ENCODE assay signal across 22 mouse cellular contexts in genomic region chr8:70890656-70891055, GRCm38 (mm10). TPM values are rescaled to one million over a fixed set of nuclear protein-coding genes. Genes with fewer than 3 reads are reported as not detected.
DNase-seq lines count a peak whose midpoint lies in the region; ATAC-seq and TF ChIP-seq lines count a peak whose summit lies in the region.
"Had no signal": no experiment of that assay in that cellular context is flagged by ENCODE, and none has a peak within 500 bp of the region (broad histone marks: within the 10 kb centered on the region; RNA-seq: fewer than 3 reads in every experiment).

No protein-coding gene starts in this region.

- peaks cover 7% of the 10 kb centered on the region for H3K36me3 ChIP-seq in forebrain, embryonic 11.5 days (ENCODE audit: control insufficient read depth, insufficient read depth, low read length)
- H3K36me3 ChIP-seq in forebrain, embryonic 15.5 days = peaks cover 27% of the 10 kb centered on the region
- no peaks in the 10 kb centered on the region for H3K36me3 ChIP-seq in kidney, adult 2 months (ENCODE audit: control insufficient read depth, insufficient read depth, low read length)
- peaks cover 20% of the 10 kb centered on the region for H3K36me3 ChIP-seq in kidney, embryonic 16.5 days (ENCODE audit: insufficient read depth, low read length)
- peaks cover 28% of the 10 kb centered on the region for H3K36me3 ChIP-seq in midbrain, embryonic 10.5 days
- peaks cover 16% of the 10 kb centered on the region for H3K36me3 ChIP-seq in midbrain, embryonic 11.5 days (ENCODE audit: control insufficient read depth, insufficient read depth, low read length)

- peaks cover 11% of the 10 kb centered on the region for H3K4me1 ChIP-seq in forebrain, embryonic 11.5 days (replicated peaks; ENCODE audit: control insufficient read depth, insufficient read depth, low read length)
- H3K4me1 ChIP-seq in forebrain, embryonic 15.5 days = peaks cover 14% of the 10 kb centered on the region
- H3K4me1 ChIP-seq in kidney, adult 2 months (ENCODE audit: control insufficient read depth, insufficient read depth, low read length) = no peaks in the 10 kb centered on the region
- H3K4me1 ChIP-seq in kidney, embryonic 16.5 days (ENCODE audit: insufficient read depth, low read length) = peaks cover 22% of the 10 kb centered on the region
- peaks cover 37% of the 10 kb centered on the region for H3K4me1 ChIP-seq in midbrain, embryonic 10.5 days
- H3K4me1 ChIP-seq in midbrain, embryonic 11.5 days (ENCODE audit: control insufficient read depth, insufficient read depth, low read length) = peaks cover 9% of the 10 kb centered on the region

- WGBS in forebrain, embryonic 11.5 days = 91% methylated on average over 5 of the region's 5 CpGs
- 89% methylated on average over 5 of the region's 5 CpGs for WGBS in forebrain, embryonic 15.5 days
- 75% methylated on average over 5 of the region's 5 CpGs for WGBS in kidney, adult 2 months
- WGBS in kidney, embryonic 16.5 days = 97% methylated on average over 5 of the region's 5 CpGs
- WGBS in midbrain, embryonic 10.5 days = 94% methylated on average over 5 of the region's 5 CpGs
- WGBS in midbrain, embryonic 11.5 days = 91% methylated on average over 5 of the region's 5 CpGs

- no peaks in the 10 kb centered on the region for H3K9me3 ChIP-seq in forebrain, embryonic 11.5 days (ENCODE audit: control insufficient read depth, low read length)
- H3K9me3 ChIP-seq in forebrain, embryonic 15.5 days = no peaks in the 10 kb centered on the region
- H3K9me3 ChIP-seq in kidney, embryonic 16.5 days (ENCODE audit: low read length) = no peaks in the 10 kb centered on the region
- no peaks in the 10 kb centered on the region for H3K9me3 ChIP-seq in midbrain, embryonic 10.5 days (replicated peaks)
- H3K9me3 ChIP-seq in midbrain, embryonic 11.5 days (ENCODE audit: control insufficient read depth, low read length) = no peaks in the 10 kb centered on the region
- H3K9me3 ChIP-seq: forebrain, embryonic 10.5 days; heart, embryonic 10.5 days had no signal

- H3K9ac ChIP-seq in forebrain, embryonic 11.5 days (ENCODE audit: low read length) = no peak overlapping the region
- no peak overlapping the region for H3K9ac ChIP-seq in forebrain, embryonic 15.5 days (replicated peaks)
- no peak overlapping the region for H3K9ac ChIP-seq in kidney, embryonic 16.5 days (replicated peaks; ENCODE audit: low read length)
- H3K9ac ChIP-seq in midbrain, embryonic 11.5 days (ENCODE audit: low read length) = no peak overlapping the region
- H3K9ac ChIP-seq: heart, embryonic 13.5 days; hindbrain, embryonic 14.5 days had no signal

- H3K4me2 ChIP-seq in forebrain, embryonic 11.5 days (ENCODE audit: low read depth, low read length, severe bottlenecking) = no peak overlapping the region
- H3K4me2 ChIP-seq in forebrain, embryonic 15.5 days (replicated peaks) = no peak overlapping the region
- H3K4me2 ChIP-seq in kidney, embryonic 16.5 days (replicated peaks; ENCODE audit: low read depth, low read length) = no peak overlapping the region
- H3K4me2 ChIP-seq in midbrain, embryonic 11.5 days = no peak overlapping the region
- H3K4me2 ChIP-seq: heart, embryonic 13.5 days; hindbrain, embryonic 14.5 days had no signal

- no peak for TF ChIP-seq CTCF in kidney, adult 2 months (conservative IDR thresholded peaks at IDR 0.05; ENCODE audit: insufficient read depth, insufficient read length, low read depth, low read length)

- no peak for TF ChIP-seq POLR2A in kidney, adult 2 months (IDR thresholded peaks at IDR 0.05; ENCODE audit: low read depth, low read length)

- H3K27me3 ChIP-seq in forebrain, embryonic 11.5 days (ENCODE audit: control insufficient read depth, insufficient read depth, low read length) = peaks cover 36% of the 10 kb centered on the region
- H3K27me3 ChIP-seq in forebrain, embryonic 15.5 days = peaks cover 41% of the 10 kb centered on the region
- no peaks in the 10 kb centered on the region for H3K27me3 ChIP-seq in kidney, adult 2 months (replicated peaks; ENCODE audit: control insufficient read depth, insufficient read depth, low read length)
- H3K27me3 ChIP-seq in kidney, embryonic 16.5 days (ENCODE audit: insufficient read depth, low read length) = peaks cover 30% of the 10 kb centered on the region
- H3K27me3 ChIP-seq in midbrain, embryonic 10.5 days (ENCODE audit: low read depth, poor library complexity, severe bottlenecking) = peaks cover 83% of the 10 kb centered on the region
- H3K27me3 ChIP-seq in midbrain, embryonic 11.5 days (ENCODE audit: control insufficient read depth, insufficient read depth, low read length) = peaks cover 36% of the 10 kb centered on the region

- peak; percentile 58 for DNase-seq in forebrain, embryonic 11.5 days (ENCODE audit: low spot score)
- peak; percentile 53 for DNase-seq in kidney, adult 2 months
- DNase-seq in midbrain, embryonic 10.5 days (ENCODE audit: low spot score) = no peak
- DNase-seq in midbrain, embryonic 11.5 days (ENCODE audit: low spot score, missing footprints) = no peak
- no peak for DNase-seq in embryo, embryonic 11 days
- DNase-seq: adrenal gland, postnatal 25 days; cerebellum, adult 8-10 months; gastrocnemius, postnatal 10 days; gastrocnemius, postnatal 36 days; heart, adult 2 months; heart, postnatal 14 days; heart, postnatal 4 days had no signal

- H3K27ac ChIP-seq in forebrain, embryonic 11.5 days (ENCODE audit: low read depth, low read length) = no peak overlapping the region
- no peak overlapping the region for H3K27ac ChIP-seq in forebrain, embryonic 15.5 days (replicated peaks)
- H3K27ac ChIP-seq in kidney, adult 2 months (ENCODE audit: insufficient read depth, low read depth, low read length) = no peak overlapping the region
- no peak overlapping the region for H3K27ac ChIP-seq in kidney, embryonic 16.5 days (ENCODE audit: low read length)
- H3K27ac ChIP-seq in midbrain, embryonic 10.5 days (replicated peaks) = no peak overlapping the region
- H3K27ac ChIP-seq in midbrain, embryonic 11.5 days (ENCODE audit: low read depth, low read length) = no peak overlapping the region
- H3K27ac ChIP-seq: forebrain, embryonic 10.5 days; heart, adult 2 months; heart, embryonic 10.5 days; heart, embryonic 13.5 days; hindbrain, embryonic 14.5 days; hindbrain, postnatal 0 days had no signal

- H3K4me3 ChIP-seq in forebrain, embryonic 11.5 days (ENCODE audit: low read depth, low read length) = no peak overlapping the region
- no peak overlapping the region for H3K4me3 ChIP-seq in forebrain, embryonic 15.5 days
- H3K4me3 ChIP-seq in kidney, adult 2 months (ENCODE audit: insufficient read depth, low read depth, low read length) = no peak overlapping the region
- no peak overlapping the region for H3K4me3 ChIP-seq in kidney, embryonic 16.5 days (ENCODE audit: low read length)
- H3K4me3 ChIP-seq in midbrain, embryonic 10.5 days = 0 out of 2 replicates have a peak overlapping the region, but pooled peaks have one; percentile 2
- no peak overlapping the region for H3K4me3 ChIP-seq in midbrain, embryonic 11.5 days (ENCODE audit: low read depth, low read length)
- H3K4me3 ChIP-seq: heart, adult 2 months; heart, embryonic 13.5 days had no signal

- ATAC-seq in forebrain, embryonic 11.5 days (replicated peaks; ENCODE audit: low FRiP score) = no peak
- no peak for ATAC-seq in forebrain, embryonic 15.5 days (replicated peaks)
- ATAC-seq in kidney, embryonic 16.5 days (ENCODE audit: low FRiP score, low TSS enrichment) = no peak
- ATAC-seq in midbrain, embryonic 11.5 days (ENCODE audit: low FRiP score) = no peak
- ATAC-seq: activated CD4-positive, CD25-positive, alpha-beta regulatory T cell, adult 4 months; forebrain, embryonic 14.5 days; hindbrain, postnatal 0 days; inflammation-experienced regulatory T-cells, adult 6 months had no signal

RNA-seq across cellular contexts. Expression of gene Slc5a5, which starts 1.9 kb away (rescaled TPM):
- 0.43 and 0.44 TPM in 2 replicates for polyA plus RNA-seq in forebrain, embryonic 11.5 days (2014; fragmentation: Nextera tagmentation; extraction: Ambion mirVana)
- polyA plus RNA-seq in forebrain, embryonic 15.5 days (2015; fragmentation: Nextera tagmentation; extraction: Ambion mirVana) = 1.4 and 1.6 TPM in 2 replicates
- polyA plus RNA-seq in kidney, adult 2 months (2012; rRNA removed) = 0.19 and 0.31 TPM in 2 replicates
- 0.22 and 0.28 TPM in 2 replicates for polyA plus RNA-seq in kidney, embryonic 16.5 days (2015; fragmentation: Nextera tagmentation; extraction: Ambion mirVana)
- 0.42 and 0.63 TPM in 2 replicates for polyA plus RNA-seq in midbrain, embryonic 10.5 days (2016; fragmentation: Nextera tagmentation; extraction: Ambion mirVana)
- polyA plus RNA-seq in midbrain, embryonic 11.5 days (2014; fragmentation: Nextera tagmentation; extraction: Ambion mirVana) = 0.61 and 0.77 TPM in 2 replicates
- polyA plus RNA-seq: activated CD4-positive, CD25-positive, alpha-beta regulatory T cell, adult 4 months; inflammation-experienced regulatory T-cells, adult 6 months had no signal

RNA-seq across cellular contexts. Expression of gene Rpl18a, which starts 6.6 kb away (rescaled TPM):
- 2,879 and 3,145 TPM in 2 replicates for polyA plus RNA-seq in forebrain, embryonic 11.5 days (2014; fragmentation: Nextera tagmentation; extraction: Ambion mirVana)
- 2,771 and 2,787 TPM in 2 replicates for polyA plus RNA-seq in forebrain, embryonic 15.5 days (2015; fragmentation: Nextera tagmentation; extraction: Ambion mirVana)
- polyA plus RNA-seq in kidney, adult 2 months (2012; rRNA removed) = 3,589 and 3,709 TPM in 2 replicates
- 4,081 and 4,203 TPM in 2 replicates for polyA plus RNA-seq in kidney, embryonic 16.5 days (2015; fragmentation: Nextera tagmentation; extraction: Ambion mirVana)
- 3,389 and 3,784 TPM in 2 replicates for polyA plus RNA-seq in midbrain, embryonic 10.5 days (2016; fragmentation: Nextera tagmentation; extraction: Ambion mirVana)
- 2,833 and 3,086 TPM in 2 replicates for polyA plus RNA-seq in midbrain, embryonic 11.5 days (2014; fragmentation: Nextera tagmentation; extraction: Ambion mirVana)

RNA-seq across cellular contexts. Expression of gene Map1s, which starts 15.1 kb away (rescaled TPM):
- 57.3 and 59.9 TPM in 2 replicates for polyA plus RNA-seq in forebrain, embryonic 11.5 days (2014; fragmentation: Nextera tagmentation; extraction: Ambion mirVana)
- 60.1 and 62.0 TPM in 2 replicates for polyA plus RNA-seq in forebrain, embryonic 15.5 days (2015; fragmentation: Nextera tagmentation; extraction: Ambion mirVana)
- 18.4 and 24.4 TPM in 2 replicates for polyA plus RNA-seq in kidney, adult 2 months (2012; rRNA removed)
- 56.9 and 63.1 TPM in 2 replicates for polyA plus RNA-seq in kidney, embryonic 16.5 days (2015; fragmentation: Nextera tagmentation; extraction: Ambion mirVana)
- 69.4 and 74.0 TPM in 2 replicates for polyA plus RNA-seq in midbrain, embryonic 10.5 days (2016; fragmentation: Nextera tagmentation; extraction: Ambion mirVana)
- polyA plus RNA-seq in midbrain, embryonic 11.5 days (2014; fragmentation: Nextera tagmentation; extraction: Ambion mirVana) = 31.2 and 35.4 TPM in 2 replicates

RNA-seq across cellular contexts. Expression of gene Ccdc124, which starts 16.9 kb away (rescaled TPM):
- polyA plus RNA-seq in forebrain, embryonic 11.5 days (2014; fragmentation: Nextera tagmentation; extraction: Ambion mirVana) = 165 and 176 TPM in 2 replicates
- 160 and 166 TPM in 2 replicates for polyA plus RNA-seq in forebrain, embryonic 15.5 days (2015; fragmentation: Nextera tagmentation; extraction: Ambion mirVana)
- 48.9 and 49.2 TPM in 2 replicates for polyA plus RNA-seq in kidney, adult 2 months (2012; rRNA removed)
- polyA plus RNA-seq in kidney, embryonic 16.5 days (2015; fragmentation: Nextera tagmentation; extraction: Ambion mirVana) = 114 and 119 TPM in 2 replicates
- polyA plus RNA-seq in midbrain, embryonic 10.5 days (2016; fragmentation: Nextera tagmentation; extraction: Ambion mirVana) = 180 and 183 TPM in 2 replicates
- 161 and 166 TPM in 2 replicates for polyA plus RNA-seq in midbrain, embryonic 11.5 days (2014; fragmentation: Nextera tagmentation; extraction: Ambion mirVana)

RNA-seq across cellular contexts. Expression of gene Kcnn1, which starts 27.6 kb away (rescaled TPM):
- polyA plus RNA-seq in forebrain, embryonic 11.5 days (2014; fragmentation: Nextera tagmentation; extraction: Ambion mirVana) = 9.0 and 13.4 TPM in 2 replicates
- polyA plus RNA-seq in forebrain, embryonic 15.5 days (2015; fragmentation: Nextera tagmentation; extraction: Ambion mirVana) = 12.4 and 14.3 TPM in 2 replicates
- 9.4 and 11.0 TPM in 2 replicates for polyA plus RNA-seq in kidney, adult 2 months (2012; rRNA removed)
- 2.9 and 4.9 TPM in 2 replicates for polyA plus RNA-seq in kidney, embryonic 16.5 days (2015; fragmentation: Nextera tagmentation; extraction: Ambion mirVana)
- polyA plus RNA-seq in midbrain, embryonic 10.5 days (2016; fragmentation: Nextera tagmentation; extraction: Ambion mirVana) = 9.1 and 13.4 TPM in 2 replicates
- polyA plus RNA-seq in midbrain, embryonic 11.5 days (2014; fragmentation: Nextera tagmentation; extraction: Ambion mirVana) = 10.9 and 12.4 TPM in 2 replicates
- polyA plus RNA-seq: activated CD4-positive, CD25-positive, alpha-beta regulatory T cell, adult 4 months; inflammation-experienced regulatory T-cells, adult 6 months had no signal

Comparison
In these comparisons a context has a peak if more than half of its experiments do, and no peak if none do; other contexts are left out.
1. DNase-seq: peak in forebrain, embryonic 11.5 days (single experiment) and kidney, adult 2 months (single experiment); none in midbrain, embryonic 10.5 days (single experiment), midbrain, embryonic 11.5 days (single experiment) and embryo, embryonic 11 days (single experiment).